ENCODE assay signal across 7 mouse cellular contexts in genomic region chr11:50827010-50827953, GRCm38 (mm10). TPM values are rescaled to one million over a fixed set of nuclear protein-coding genes. Genes with fewer than 3 reads are reported as not detected.
DNase-seq lines count a peak whose midpoint lies in the region; ATAC-seq and TF ChIP-seq lines count a peak whose summit lies in the region.

Gene Zfp354c, minus strand, starts transcription at chr11:50827724.

- H3K9me3 ChIP-seq in limb, embryonic 10.5 days (replicated peaks): no peaks in the 10 kb centered on the region
- no peaks in the 10 kb centered on the region for H3K9me3 ChIP-seq in midbrain, embryonic 12.5 days

- WGBS in limb, embryonic 10.5 days: 1% methylated on average over 45 of the region's 45 CpGs
- under 1% methylated on average over 40 of the region's 45 CpGs for WGBS in midbrain, embryonic 12.5 days
- 3% methylated on average over 45 of the region's 45 CpGs for WGBS in small intestine, adult 2 months

- no peaks in the 10 kb centered on the region for H3K27me3 ChIP-seq in limb, embryonic 10.5 days (ENCODE audit: low read depth, poor library complexity, severe bottlenecking)
- H3K27me3 ChIP-seq in midbrain, embryonic 12.5 days: no peaks in the 10 kb centered on the region
- H3K27me3 ChIP-seq in small intestine, adult 2 months (ENCODE audit: control insufficient read depth, insufficient read depth, low read length): no peaks in the 10 kb centered on the region

- H3K9ac ChIP-seq in midbrain, embryonic 12.5 days (replicated peaks): peak within 1 kb of the TSS; percentile 88

- H3K4me1 ChIP-seq in limb, embryonic 10.5 days: peaks cover 13% of the 10 kb centered on the region
- H3K4me1 ChIP-seq in midbrain, embryonic 12.5 days: peaks cover 10% of the 10 kb centered on the region
- H3K4me1 ChIP-seq in small intestine, adult 2 months (ENCODE audit: control insufficient read depth, insufficient read depth, insufficient read length, low read length): peaks cover 3% of the 10 kb centered on the region; the same call in 1 of the 2 replicates

- peak within 1 kb of the TSS; percentile 88 for H3K4me3 ChIP-seq in limb, embryonic 10.5 days
- peak within 1 kb of the TSS; percentile 85 for H3K4me3 ChIP-seq in midbrain, embryonic 12.5 days
- peak within 1 kb of the TSS; percentile 76 for H3K4me3 ChIP-seq in small intestine, adult 2 months (ENCODE audit: low read depth, low read length)

- peak; percentile 92 for DNase-seq in adrenal gland, postnatal 14 days
- peak; percentile 91 for DNase-seq in embryo, embryonic 9.5 days (ENCODE audit: extremely low spot score)
- peak; percentile 98 for DNase-seq in heart, adult 11 months
- peak; percentile 87 for DNase-seq in kidney, adult 18-20 months
- peak; percentile 89 for DNase-seq in limb, embryonic 10.5 days (ENCODE audit: low spot score)

- peak within 1 kb of the TSS; percentile 80 for H3K4me2 ChIP-seq in midbrain, embryonic 12.5 days (replicated peaks)

- peaks cover 38% of the 10 kb centered on the region for H3K36me3 ChIP-seq in limb, embryonic 10.5 days
- peaks cover 31% of the 10 kb centered on the region for H3K36me3 ChIP-seq in midbrain, embryonic 12.5 days
- no peaks in the 10 kb centered on the region for H3K36me3 ChIP-seq in small intestine, adult 2 months (ENCODE audit: control insufficient read depth, insufficient read depth, low read length)

- TF ChIP-seq POLR2A in small intestine, adult 2 months (IDR thresholded peaks at IDR 0.05; ENCODE audit: low read depth, low read length): no peak

- no peak for TF ChIP-seq CTCF in small intestine, adult 2 months (IDR thresholded peaks at IDR 0.05; ENCODE audit: extremely low read depth, insufficient read length, insufficient replicate concordance, low read depth, low read length)

- ATAC-seq in midbrain, embryonic 12.5 days (ENCODE audit: low FRiP score, low read depth): peak; percentile 97

- peak within 1 kb of the TSS; percentile 95 for H3K27ac ChIP-seq in limb, embryonic 10.5 days
- peak within 1 kb of the TSS; percentile 46; the same call in 1 of the 2 replicates for H3K27ac ChIP-seq in midbrain, embryonic 12.5 days (replicated peaks)
- H3K27ac ChIP-seq in small intestine, adult 2 months (ENCODE audit: insufficient read depth, low read depth, low read length): no peak within 1 kb of the TSS

RNA-seq across cellular contexts. Expression of gene Zfp354c, which starts in this region (rescaled TPM):
- total RNA-seq in adrenal gland, postnatal 14 days (2021): 5.2 and 9.8 TPM in 2 replicates
- 30.5 and 39.5 TPM in 2 replicates for polyA plus RNA-seq in limb, embryonic 10.5 days (2016; fragmentation: Nextera tagmentation; extraction: Ambion mirVana)
- polyA plus RNA-seq in midbrain, embryonic 12.5 days (2016; fragmentation: Nextera tagmentation; extraction: Ambion mirVana): 58.1 and 59.2 TPM in 2 replicates
- polyA plus RNA-seq in small intestine, adult 2 months (2012; rRNA removed): 0.19 and 0.38 TPM in 2 replicates

Comparison
In these comparisons a context has a peak if more than half of its experiments do, and no peak if none do; other contexts are left out.
1. RNA of gene Zfp354c (polyA plus RNA-seq): 58.1 to 59.2 TPM in midbrain, embryonic 12.5 days and 30.5 to 39.5 TPM in limb, embryonic 10.5 days; 0.19 to 0.38 TPM in small intestine, adult 2 months; every median in the first group is over 10 times any median in the second.
2. Peak in every context shown above with its lines, with median percentiles within 50 percentile points of each other: DNase-seq and H3K4me3 ChIP-seq.